Mouse (Mus musculus) frontal cortex, postnatal 36 days (tissue): ENCODE results near the gene Foxl1.
A peak's percentile ranks its signal among the peaks of the same experiment; 100 is the strongest.

Source experiments
- DNase-seq, 2 experiments: peaks; one replicate each; pipeline ENCODE4 v3.0.0; 2022; ENCODE audit warnings: low spot score in 2 of 2

The Foxl1 gene

GRCm38 (mm10) chr8:121170116-121170515 lies 42.4 kb downstream of the Foxl1 start:
- no peak for DNase-seq

GRCm38 (mm10) chr8:121170626-121171552 lies 43.1 kb downstream of the Foxl1 start:
- peak in 1 of 2 experiments; percentile 19 for DNase-seq

GRCm38 (mm10) chr8:121172567-121172966 lies 44.8 kb downstream of the Foxl1 start:
- DNase-seq, result no peak

GRCm38 (mm10) chr8:121174178-121174577 lies 46.4 kb downstream of the Foxl1 start:
- no peak for DNase-seq

- DNase-seq, result no peak
Measured at GRCm38 (mm10) chr8:121174721-121175539, 47.2 kb downstream of the Foxl1 start.

- DNase-seq, result no peak
Measured at GRCm38 (mm10) chr8:121175540-121176090, 47.9 kb downstream of the Foxl1 start.

GRCm38 (mm10) chr8:121176291-121176690 lies 48.6 kb downstream of the Foxl1 start:
- DNase-seq, result no peak
